Mouse (Mus musculus) CD4-positive, CD25-positive, alpha-beta regulatory T cell, adult 2 months (primary cell): ENCODE measurements around the gene Gm2016.
"Not testable (repeated sequence)": the region's sequence is repeated elsewhere in the genome, so short reads cannot be mapped to it uniquely, and the experiment has no call there.

Source experiments
- DNase-seq: peaks from one replicate; pipeline ENCODE4 v3.0.0-alpha.2; 2012; ENCODE audit warnings: low read depth, low spot score

Gene Gm2016

DNA sequence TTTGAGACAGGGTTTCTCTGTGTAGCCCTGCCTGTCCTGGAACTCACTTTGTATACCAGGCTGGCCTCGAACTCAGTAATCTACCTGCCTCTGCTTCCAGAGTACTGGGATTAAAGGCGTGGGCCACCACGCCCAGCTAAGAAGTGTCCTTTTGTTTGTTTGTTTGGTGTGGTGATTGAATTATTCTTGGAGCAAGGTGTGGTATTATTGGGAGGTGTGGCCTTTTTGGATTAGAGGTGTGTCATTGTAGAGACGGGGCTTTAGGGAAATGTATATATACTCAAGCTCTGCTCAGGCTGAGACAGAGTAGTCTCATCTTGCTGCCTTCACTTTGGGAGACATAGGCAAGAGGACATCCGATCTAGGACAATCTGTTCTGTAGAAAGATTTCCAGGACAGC is at the start of gene Gm2016:
Gm2016 (plus strand) TSS at position 301 of the 400 bp plus-strand sequence.
- not testable (repeated sequence) for DNase-seq

DNA sequence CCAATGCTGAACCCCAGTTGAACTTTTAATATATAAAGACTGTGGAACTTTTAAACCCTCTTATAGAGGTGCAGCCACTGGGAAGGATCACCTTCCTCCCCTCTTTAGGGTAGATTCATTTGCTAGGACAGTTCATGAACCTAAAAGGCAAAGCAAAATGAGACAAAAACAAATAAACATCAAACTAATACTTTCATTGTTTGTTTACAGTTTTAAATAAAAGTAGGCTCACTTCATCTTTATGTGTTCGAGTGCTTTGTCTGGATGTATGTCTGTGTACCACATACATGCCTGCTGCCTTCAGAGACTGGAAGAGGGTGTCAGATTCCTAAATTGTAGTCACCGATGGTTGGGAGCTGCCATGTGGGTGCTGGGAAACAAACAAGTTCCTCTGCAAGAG is 31.6 kb upstream of the Gm2016 start, which contains the start of gene Gm2001:
Gm2001 (minus strand) TSS at position 101 of the 400 bp plus-strand sequence.
- not testable (repeated sequence) for DNase-seq

DNA sequence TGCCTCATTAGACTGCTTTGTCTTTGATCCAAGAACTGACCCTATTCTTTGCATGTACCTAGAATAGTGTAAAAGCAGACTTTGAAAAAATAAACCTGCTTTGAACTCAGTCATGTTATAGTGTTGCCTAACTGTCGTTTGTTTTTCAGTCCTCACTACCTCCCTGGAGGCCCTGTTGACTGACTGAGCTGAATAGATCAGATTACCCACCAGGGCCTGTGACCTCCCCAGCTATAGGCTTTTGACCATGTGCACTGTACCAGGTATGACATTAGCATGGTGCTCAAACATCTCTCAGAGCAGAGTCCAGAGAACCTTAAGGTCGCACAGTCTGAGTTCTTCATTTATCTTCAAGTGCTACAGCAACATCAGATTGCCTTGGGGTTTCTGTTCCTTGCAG is 23.2 kb upstream of the Gm2016 start:
- DNase-seq, result not testable (repeated sequence)

DNA sequence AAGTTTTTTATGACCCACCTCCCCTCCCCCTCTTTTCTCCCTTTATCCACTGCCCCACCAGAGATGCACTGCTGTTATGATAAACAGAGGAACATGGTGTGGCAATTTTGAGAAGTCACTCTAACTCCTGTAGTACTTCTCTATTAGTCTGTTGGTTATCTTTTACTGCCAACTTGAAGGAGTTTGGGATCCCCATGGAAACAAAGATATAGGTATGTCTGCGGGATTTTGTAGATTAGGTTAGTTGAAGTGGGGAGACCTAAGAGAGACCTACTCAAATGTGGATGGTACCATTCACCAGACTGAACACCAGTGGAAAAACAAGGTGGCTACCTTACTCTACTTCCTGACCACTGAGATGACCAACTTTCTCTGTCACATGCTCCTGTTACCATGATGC is 17.8 kb upstream of the Gm2016 start:
- not testable (repeated sequence) for DNase-seq

DNA sequence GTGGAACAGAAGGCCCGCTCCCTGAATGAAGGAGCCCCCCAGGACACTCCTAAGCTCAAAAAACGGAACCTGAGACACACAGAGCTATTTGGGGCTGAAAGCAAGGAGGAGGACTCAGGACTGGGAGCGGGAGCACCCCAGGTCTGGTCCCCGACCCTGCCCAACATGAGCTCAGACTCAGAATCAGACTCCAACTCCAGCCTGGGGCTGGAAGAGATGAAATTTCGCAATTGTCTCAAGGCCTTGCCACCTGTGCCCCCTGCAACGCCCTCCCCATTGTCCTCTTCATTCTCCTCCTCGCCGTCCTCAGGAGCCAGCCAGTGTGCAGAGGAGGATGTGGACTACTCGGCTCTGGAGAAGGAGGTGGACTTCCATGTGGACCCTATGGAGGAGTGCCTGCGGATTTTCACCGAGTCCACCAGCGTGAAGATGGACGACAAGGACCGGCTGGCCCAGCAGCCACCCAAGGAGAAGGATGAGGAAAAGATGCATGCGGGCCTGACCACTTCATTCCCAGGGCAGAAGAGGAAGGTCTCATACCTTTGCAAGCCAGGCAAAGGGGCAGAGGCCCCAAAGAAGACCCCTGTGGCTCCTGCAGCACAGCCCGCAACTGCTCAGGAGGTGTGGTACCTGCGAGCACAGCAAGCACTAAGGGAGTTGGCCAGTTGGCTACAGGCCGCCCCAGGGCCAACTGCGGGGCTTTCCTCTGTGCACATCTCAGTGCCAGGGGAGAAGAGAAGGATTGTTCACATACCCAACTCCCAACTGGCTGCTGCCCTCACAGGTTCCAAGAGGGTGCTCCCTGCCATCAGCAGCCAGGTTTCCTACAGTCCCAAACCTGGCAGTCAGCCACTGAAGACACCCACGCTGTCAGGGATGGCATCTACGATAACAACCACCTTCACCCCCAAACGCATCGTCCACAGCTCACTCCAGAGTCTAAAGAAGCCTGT is 11.9 kb upstream of the Gm2016 start:
- DNase-seq, result not testable (repeated sequence)

DNA sequence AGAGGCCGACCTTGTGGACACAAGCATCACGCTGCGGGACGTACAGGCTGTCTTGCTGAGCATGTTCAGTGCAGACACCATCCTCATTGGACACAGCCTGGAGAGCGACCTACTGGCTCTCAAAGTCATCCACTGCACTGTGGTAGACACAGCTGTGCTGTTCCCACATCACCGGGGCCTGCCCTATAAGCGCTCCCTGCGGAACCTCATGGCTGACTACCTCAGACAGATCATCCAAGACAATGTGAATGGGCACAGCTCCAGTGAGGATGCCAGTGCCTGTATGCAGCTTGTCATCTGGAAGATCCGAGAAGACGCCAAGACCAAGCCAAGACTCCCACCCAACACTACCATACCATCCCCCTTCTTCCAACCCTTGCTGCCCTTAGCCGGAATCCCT is 10.2 kb upstream of the Gm2016 start:
- DNase-seq, result not testable (repeated sequence)

DNA sequence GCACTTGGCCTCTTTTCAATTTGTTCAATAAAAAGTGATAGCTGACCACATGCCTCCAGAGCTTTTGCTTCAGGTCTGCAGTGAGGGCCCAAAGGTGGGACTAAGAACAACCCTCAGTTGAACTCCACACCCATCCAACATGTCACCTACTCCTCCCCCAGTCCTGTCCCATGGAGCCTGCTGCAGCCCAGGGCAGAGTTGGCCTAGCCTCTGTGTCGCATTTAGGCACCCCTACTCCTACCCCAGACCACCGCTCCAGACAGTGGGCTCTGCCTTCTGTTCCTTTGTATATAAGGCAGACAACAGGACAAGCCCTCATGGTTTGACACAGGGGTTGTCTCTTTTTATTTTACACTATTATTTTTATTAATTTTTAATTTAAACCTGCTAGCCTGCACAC is 9.8 kb upstream of the Gm2016 start:
- not testable (repeated sequence) for DNase-seq

DNA sequence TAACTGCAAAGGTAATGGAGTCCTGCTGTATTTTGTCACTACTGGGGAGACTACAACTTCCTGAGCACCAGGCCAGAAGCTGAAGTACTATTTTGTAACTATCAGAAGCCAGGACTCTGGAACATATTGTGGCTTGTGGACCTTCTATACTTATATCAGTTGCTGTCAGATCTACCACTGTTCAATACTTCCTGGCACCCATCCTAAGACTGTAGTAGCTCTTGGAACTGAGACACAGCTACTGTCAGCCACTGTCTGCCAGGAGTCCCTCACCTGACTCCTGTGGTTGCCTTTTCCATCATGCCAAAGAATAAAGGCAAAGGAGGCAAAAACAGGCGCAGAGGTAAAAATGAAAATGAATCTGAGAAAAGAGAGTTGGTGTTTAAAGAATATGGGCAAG is 21.2 kb downstream of the Gm2016 start, which contains the start of gene Gm2022:
Gm2022 (plus strand) TSS at position 301 of the 400 bp plus-strand sequence.
- DNase-seq, result not testable (repeated sequence)

DNA sequence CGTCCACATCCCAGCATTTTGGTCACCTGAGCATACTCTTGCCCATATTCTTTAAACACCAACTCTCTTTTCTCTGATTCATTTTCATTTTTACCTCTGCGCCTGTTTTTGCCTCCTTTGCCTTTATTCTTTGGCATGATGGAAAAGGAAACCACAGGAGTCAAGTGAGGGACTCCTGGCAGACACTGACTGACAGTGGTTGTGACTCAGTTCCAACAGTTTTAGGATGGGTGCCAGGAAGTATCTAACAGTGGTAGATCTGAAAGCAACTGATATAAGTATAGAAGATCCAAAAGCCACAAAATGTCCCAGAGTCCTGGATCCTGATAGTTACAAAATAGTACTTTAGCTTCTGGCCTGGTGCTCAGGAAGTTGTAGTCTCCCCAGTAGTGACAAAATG is 45.8 kb downstream of the Gm2016 start, which contains the start of gene Gm2035:
Gm2035 (minus strand) TSS at position 137 of the 400 bp plus-strand sequence.
- not testable (repeated sequence) for DNase-seq
